In the genomic region with DNA sequence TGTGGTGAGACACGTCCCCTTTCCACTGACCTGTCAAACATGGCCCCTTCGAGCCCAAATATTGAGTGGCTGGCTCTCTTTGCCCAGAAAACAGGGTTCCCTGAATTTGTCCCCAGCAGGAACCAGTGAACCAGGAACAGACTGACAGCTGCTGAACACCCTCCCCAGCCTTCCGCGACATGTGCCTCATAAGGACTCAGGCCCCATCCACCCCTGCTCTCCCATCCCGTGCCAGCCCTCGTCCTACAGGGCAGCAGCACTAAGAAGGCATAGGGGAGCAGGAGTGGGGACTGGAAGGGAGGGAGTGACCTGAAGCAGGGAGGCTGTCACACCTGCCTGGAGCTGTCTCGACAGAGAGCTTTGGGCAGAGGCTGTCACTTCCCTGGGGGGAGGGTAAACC, we compare ENCODE assay signal across 26 mouse cellular contexts. TPM values are rescaled to one million over a fixed set of nuclear protein-coding genes. Genes with fewer than 3 reads are reported as not detected.
"Had no signal": no experiment of that assay in that cellular context is flagged by ENCODE, and none has a peak within 500 bp of the region (broad histone marks: within the 10 kb centered on the region; RNA-seq: fewer than 3 reads in every experiment).

No protein-coding gene starts in this region.

- H3K36me3 ChIP-seq: limb, embryonic 15.5 days; stomach, embryonic 15.5 days had no signal

- H3K27ac ChIP-seq: limb, embryonic 15.5 days; liver, embryonic 14.5 days; macrophage; midbrain, embryonic 12.5 days; neural tube, embryonic 13.5 days; stomach, embryonic 15.5 days had no signal

- H3K9ac ChIP-seq: limb, embryonic 15.5 days; liver, embryonic 14.5 days; liver, postnatal 0 days; lung, embryonic 14.5 days; midbrain, embryonic 12.5 days; neural tube, embryonic 13.5 days; stomach, embryonic 15.5 days had no signal

- H3K4me3 ChIP-seq: limb, embryonic 15.5 days; midbrain, embryonic 12.5 days; myocyte; neural tube, embryonic 13.5 days; stomach, embryonic 15.5 days had no signal

- H3K4me2 ChIP-seq: limb, embryonic 15.5 days; liver, embryonic 11.5 days; lung, embryonic 14.5 days; midbrain, embryonic 12.5 days; neural tube, embryonic 13.5 days; stomach, embryonic 15.5 days had no signal

- H3K27me3 ChIP-seq: neural tube, embryonic 13.5 days had no signal

- H3K4me1 ChIP-seq: stomach, embryonic 15.5 days had no signal

- DNase-seq: kidney, adult 18-20 months; kidney, adult 9 months; kidney, postnatal 14 days; kidney, postnatal 4 days; liver, postnatal 0 days; lung, embryonic 14.5 days; retina, postnatal 1 day; right cerebral cortex, postnatal 25 days; spleen, adult 18-20 months; thymus, postnatal 25 days had no signal

- H3K9me3 ChIP-seq: limb, embryonic 15.5 days; midbrain, embryonic 12.5 days; neural tube, embryonic 13.5 days; stomach, embryonic 15.5 days had no signal

- ATAC-seq: intestine, embryonic 16.5 days; liver, postnatal 0 days; lung, postnatal 0 days; midbrain, embryonic 16.5 days had no signal

RNA-seq across cellular contexts. Expression of a gene that starts 2.4 kb away (rescaled TPM):
- total RNA-seq: megakaryocyte-erythroid progenitor cell, adult 5-6 weeks; monocyte, adult 5-6 weeks; neutrophil, adult 5-6 weeks had no signal
- polyA plus RNA-seq: limb, embryonic 11.5 days; liver, postnatal 0 days; lung, postnatal 0 days; macrophage; myocyte had no signal

RNA-seq across cellular contexts. Expression of a gene that starts 17.0 kb away (rescaled TPM):
- total RNA-seq: megakaryocyte-erythroid progenitor cell, adult 5-6 weeks; monocyte, adult 5-6 weeks; neutrophil, adult 5-6 weeks had no signal
- polyA plus RNA-seq: intestine, embryonic 16.5 days; kidney, embryonic 16.5 days; limb, embryonic 11.5 days; limb, embryonic 15.5 days; liver, embryonic 11.5 days; liver, embryonic 14.5 days; liver, postnatal 0 days; lung, embryonic 14.5 days; lung, postnatal 0 days; macrophage; midbrain, embryonic 12.5 days; myocyte; stomach, embryonic 15.5 days had no signal

RNA-seq across cellular contexts. Expression of a gene that starts 17.4 kb away (rescaled TPM):
- total RNA-seq: monocyte, adult 5-6 weeks; neutrophil, adult 5-6 weeks had no signal
